Mouse (Mus musculus): ENCODE results near the gene Uggt2.

DNA sequence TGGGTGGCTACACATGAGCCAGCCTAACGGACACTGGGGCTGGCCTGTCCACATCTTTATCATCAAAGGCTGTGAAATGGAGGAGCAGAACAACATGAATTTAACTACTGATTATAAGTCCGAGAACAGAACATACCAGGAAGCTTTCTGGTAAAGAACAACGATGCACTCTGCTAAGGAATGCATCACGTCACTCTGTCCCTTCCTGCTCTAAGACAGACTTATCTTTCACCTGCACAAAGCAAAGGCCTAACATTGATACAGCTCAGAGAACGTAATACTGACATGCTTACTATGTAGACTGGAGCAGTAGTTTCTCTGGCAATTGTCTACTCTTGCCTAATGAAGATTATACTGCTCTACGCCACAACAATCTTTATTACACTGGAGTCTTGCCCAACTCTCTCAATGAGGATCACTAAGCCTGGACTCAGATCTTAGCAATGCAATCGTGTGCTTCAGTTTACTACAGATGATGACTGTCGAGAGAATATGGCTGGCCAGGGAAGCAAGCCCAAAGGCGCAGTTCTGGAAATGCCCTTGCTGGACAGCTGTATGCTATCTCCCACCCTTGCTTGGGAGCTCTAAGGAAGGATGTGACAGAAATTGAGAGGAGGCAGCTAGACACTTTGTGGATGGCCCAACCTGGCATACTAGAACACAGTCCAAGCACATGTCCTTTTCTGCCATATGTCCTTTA, 103.9 kb downstream of the Uggt2 start:
- TF ChIP-seq EP300 (IDR thresholded peaks at IDR 0.05; ENCODE audit: low read depth): no peak
- TF ChIP-seq CTCF (IDR thresholded peaks at IDR 0.05; ENCODE audit: low read depth): no peak
